Comparison of ENCODE assay signal across 8 mouse cellular contexts in genomic region chr17:28223561-28224391, GRCm38 (mm10). TPM values are rescaled to one million over a fixed set of nuclear protein-coding genes. Genes with fewer than 3 reads are reported as not detected.
DNase-seq lines count a peak whose midpoint lies in the region; ATAC-seq and TF ChIP-seq lines count a peak whose summit lies in the region.

No protein-coding gene starts in this region.

- H3K36me3 ChIP-seq in hindbrain, embryonic 15.5 days: no peaks in the 10 kb centered on the region
- peaks cover 32% of the 10 kb centered on the region; the same call in 1 of the 2 replicates for H3K36me3 ChIP-seq in macrophage (ENCODE audit: inconsistent target)

- TF ChIP-seq CTCF in left cerebral cortex, adult 2 months (IDR thresholded peaks at IDR 0.05): no peak; the same call in none of the 2 replicates

- H3K27ac ChIP-seq in hindbrain, embryonic 15.5 days (replicated peaks): peak overlapping the region; percentile 84
- peak overlapping the region; percentile 88 for H3K27ac ChIP-seq in left cerebral cortex, adult 2 months
- H3K27ac ChIP-seq in macrophage: peak overlapping the region; percentile 12; the same call in 1 of the 2 replicates

- peak overlapping the region; percentile 91 for H3K4me2 ChIP-seq in hindbrain, embryonic 15.5 days

- peak overlapping the region; percentile 49 for H3K4me3 ChIP-seq in hindbrain, embryonic 15.5 days
- H3K4me3 ChIP-seq in left cerebral cortex, adult 2 months: peak overlapping the region; percentile 74
- H3K4me3 ChIP-seq in macrophage (ENCODE audit: inconsistent target): peak overlapping the region; percentile 5; the same call in 1 of the 2 replicates

- peak overlapping the region; percentile 69 for H3K9ac ChIP-seq in hindbrain, embryonic 15.5 days

- H3K4me1 ChIP-seq in hindbrain, embryonic 15.5 days (replicated peaks): peaks cover 25% of the 10 kb centered on the region

- H3K79me2 ChIP-seq in macrophage (ENCODE audit: inconsistent target): no peaks in the 10 kb centered on the region

- peak; percentile 99 for DNase-seq in ZHBTc4 (ENCODE audit: low read depth, low spot score)
- DNase-seq in cerebellum, postnatal 4 days (ENCODE audit: low spot score in 2 of 2): peak; percentile 61 to 86
- peak; percentile 87 to 88 for DNase-seq in frontal cortex, postnatal 36 days (ENCODE audit: low spot score in 2 of 2)
- peak; percentile 86 to 87 for DNase-seq in left cerebral cortex, adult 2 months (ENCODE audit: extremely low spot score in 1 of 2, low spot score in 2 of 2)
- DNase-seq in retina, postnatal 7 days (ENCODE audit: low read depth, low spot score): peak; percentile 79
- DNase-seq in urinary bladder, adult 18-20 months (ENCODE audit: low spot score in 2 of 2): peak; percentile 89 to 92

- peak; percentile 84 for ATAC-seq in hindbrain, embryonic 15.5 days (ENCODE audit: low FRiP score, low read depth)

- no peaks in the 10 kb centered on the region for H3K9me3 ChIP-seq in hindbrain, embryonic 15.5 days

- intact Hi-C loops in left cerebral cortex, adult 2 months (cut with DNase I): no loop called here

- WGBS in hindbrain, embryonic 15.5 days: 2% methylated on average over 44 of the region's 46 CpGs
- 7% methylated on average over 46 of the region's 46 CpGs for WGBS in macrophage (ENCODE audit: missing documents)

- H3K27me3 ChIP-seq in hindbrain, embryonic 15.5 days: no peaks in the 10 kb centered on the region

RNA-seq across cellular contexts. Expression of gene Ppard, which starts 8.7 kb away (rescaled TPM):
- 1.8 and 2.2 TPM in 2 replicates for polyA plus RNA-seq in hindbrain, embryonic 15.5 days (2015; fragmentation: Nextera tagmentation; extraction: Ambion mirVana)
- 10 to 100 TPM; 28.8 to 29.2 TPM for total RNA-seq in left cerebral cortex, adult 2 months (2021)
- total RNA-seq in macrophage (2018; cell fraction: chromatin; rRNA removed): 10 to 100 TPM; 12.0 to 77.1 (median 35.8) TPM
- 10 to 100 TPM; 14.4 to 32.5 (median 20.6) TPM for total RNA-seq in macrophage (2018; cell fraction: cytosol; rRNA removed)
- 10 to 100 TPM; 16.5 to 68.6 (median 26.6) TPM for total RNA-seq in macrophage (2018; cell fraction: nucleus; rRNA removed)
- polyA plus RNA-seq in macrophage (2018): 10.6 to 23.1 TPM (median 20.3 TPM) in 3 replicates

RNA-seq across cellular contexts. Expression of gene Def6, which starts 16.2 kb away (rescaled TPM):
- 6.4 and 8.9 TPM in 2 replicates for polyA plus RNA-seq in hindbrain, embryonic 15.5 days (2015; fragmentation: Nextera tagmentation; extraction: Ambion mirVana)
- 1 to 10 TPM; 2.1 to 3.1 TPM for total RNA-seq in left cerebral cortex, adult 2 months (2021)
- total RNA-seq in macrophage (2018; cell fraction: chromatin; rRNA removed): 10 to 100 TPM in 20 of 26 experiments, 1 to 10 TPM in 6; 4.6 to 41.8 (median 24.5) TPM
- 10 to 100 TPM; 12.0 to 36.5 (median 30.1) TPM for total RNA-seq in macrophage (2018; cell fraction: cytosol; rRNA removed)
- total RNA-seq in macrophage (2018; cell fraction: nucleus; rRNA removed): 10 to 100 TPM in 24 of 26 experiments, 1 to 10 TPM in 2; 6.1 to 35.2 (median 23.3) TPM
- polyA plus RNA-seq in macrophage (2018): 20.9 to 30.3 TPM (median 27.3 TPM) in 3 replicates

RNA-seq across cellular contexts. Expression of gene Zfp523, which starts 46.8 kb away (rescaled TPM):
- polyA plus RNA-seq in hindbrain, embryonic 15.5 days (2015; fragmentation: Nextera tagmentation; extraction: Ambion mirVana): 48.1 and 53.1 TPM in 2 replicates
- total RNA-seq in left cerebral cortex, adult 2 months (2021): 100 to 1,000 TPM; 107 to 130 TPM
- total RNA-seq in macrophage (2018; cell fraction: chromatin; rRNA removed): 10 to 100 TPM; 22.5 to 60.9 (median 33.4) TPM
- total RNA-seq in macrophage (2018; cell fraction: cytosol; rRNA removed): 10 to 100 TPM in 2 of 26 experiments, 1 to 10 TPM in 24; 4.3 to 10.7 (median 7.5) TPM
- total RNA-seq in macrophage (2018; cell fraction: nucleus; rRNA removed): 10 to 100 TPM in 25 of 26 experiments, 1 to 10 TPM in 1; 9.6 to 56.5 (median 24.2) TPM
- polyA plus RNA-seq in macrophage (2018): 7.5 to 11.9 TPM (median 11.7 TPM) in 3 replicates

Comparison
In these comparisons a context has a peak if more than half of its experiments do, and no peak if none do; other contexts are left out.
1. Peak in every context shown above with its lines: DNase-seq, ATAC-seq, H3K4me3 ChIP-seq and H3K27ac ChIP-seq.
2. H3K27ac ChIP-seq: peak in every context shown above with its lines; median percentile 88 in left cerebral cortex, adult 2 months; 84 in hindbrain, embryonic 15.5 days; 12 in macrophage.
3. H3K4me3 ChIP-seq: peak in every context shown above with its lines; median percentile 74 in left cerebral cortex, adult 2 months; 49 in hindbrain, embryonic 15.5 days; 5 in macrophage.